Mouse (Mus musculus): ENCODE data around the gene Triap1.

- TF ChIP-seq GATA1 (IDR thresholded peaks at IDR 0.05; ENCODE audit: borderline replicate concordance, low read length) = no peak
- TF ChIP-seq FLI1 (IDR thresholded peaks at IDR 0.05; ENCODE audit: low read length) = no peak
Measured at GRCm38 (mm10) chr5:115294173-115294572, 46.9 kb upstream of the Triap1 start.

Data from megakaryocyte, embryonic 14.5 days (primary cell).